Comparison of ENCODE assay signal across 7 mouse cellular contexts in genomic region chr8:104533971-104534778, GRCm38 (mm10). TPM values are rescaled to one million over a fixed set of nuclear protein-coding genes. Genes with fewer than 3 reads are reported as not detected.
DNase-seq lines count a peak whose midpoint lies in the region; ATAC-seq and TF ChIP-seq lines count a peak whose summit lies in the region.

Gene Nae1, minus strand, starts transcription at chr8:104534637.
Gene Car7, plus strand, starts transcription at chr8:104534689.

- peak within 1 kb of the TSS; percentile 95 for H3K4me3 ChIP-seq in embryonic facial prominence, embryonic 10.5 days
- H3K4me3 ChIP-seq in intestine, postnatal 0 days (ENCODE audit: low read depth, low read length): peak within 1 kb of the TSS; percentile 64
- peak within 1 kb of the TSS; percentile 94 for H3K4me3 ChIP-seq in midbrain, embryonic 12.5 days
- peak within 1 kb of the TSS; percentile 97 for H3K4me3 ChIP-seq in small intestine, adult 2 months (ENCODE audit: low read depth, low read length)

- H3K4me1 ChIP-seq in embryonic facial prominence, embryonic 10.5 days: peaks cover 30% of the 10 kb centered on the region
- no peaks in the 10 kb centered on the region for H3K4me1 ChIP-seq in intestine, postnatal 0 days (replicated peaks; ENCODE audit: control insufficient read depth, insufficient read depth, low read length)
- H3K4me1 ChIP-seq in midbrain, embryonic 12.5 days: peaks cover 18% of the 10 kb centered on the region
- H3K4me1 ChIP-seq in small intestine, adult 2 months (ENCODE audit: control insufficient read depth, insufficient read depth, insufficient read length, low read length): no peaks in the 10 kb centered on the region; the same call in 1 of the 2 replicates

- intact Hi-C loops in left cerebral cortex, postnatal 4 days (cut with DNase I): no loop called here

- TF ChIP-seq CTCF in intestine, postnatal 0 days (IDR thresholded peaks at IDR 0.05; ENCODE audit: low read depth): peak; percentile 99
- peak; percentile 96 for TF ChIP-seq CTCF in small intestine, adult 2 months (IDR thresholded peaks at IDR 0.05; ENCODE audit: extremely low read depth, insufficient read length, insufficient replicate concordance, low read depth, low read length)

- WGBS in embryonic facial prominence, embryonic 10.5 days: under 1% methylated on average over 70 of the region's 70 CpGs
- under 1% methylated on average over 68 of the region's 70 CpGs for WGBS in intestine, postnatal 0 days
- under 1% methylated on average over 70 of the region's 70 CpGs for WGBS in midbrain, embryonic 12.5 days
- WGBS in small intestine, adult 2 months: under 1% methylated on average over 70 of the region's 70 CpGs

- peak; percentile 93 for ATAC-seq in intestine, postnatal 0 days
- ATAC-seq in midbrain, embryonic 12.5 days (ENCODE audit: low FRiP score, low read depth): peak; percentile 94

- H3K4me2 ChIP-seq in intestine, postnatal 0 days (replicated peaks; ENCODE audit: low read depth): peak within 1 kb of the TSS; percentile 84
- peak within 1 kb of the TSS; percentile 57 for H3K4me2 ChIP-seq in midbrain, embryonic 12.5 days (replicated peaks)

- TF ChIP-seq POLR2A in small intestine, adult 2 months (IDR thresholded peaks at IDR 0.05; ENCODE audit: low read depth, low read length): peak; percentile 93

- H3K27ac ChIP-seq in embryonic facial prominence, embryonic 10.5 days (replicated peaks): peak within 1 kb of the TSS; percentile 97
- H3K27ac ChIP-seq in intestine, postnatal 0 days (ENCODE audit: low read depth, low read length): peak within 1 kb of the TSS; percentile 80
- peak within 1 kb of the TSS; percentile 87 for H3K27ac ChIP-seq in midbrain, embryonic 12.5 days (replicated peaks)
- H3K27ac ChIP-seq in small intestine, adult 2 months (ENCODE audit: insufficient read depth, low read depth, low read length): peak within 1 kb of the TSS; percentile 84

- H3K9me3 ChIP-seq in embryonic facial prominence, embryonic 10.5 days: no peaks in the 10 kb centered on the region
- H3K9me3 ChIP-seq in intestine, postnatal 0 days (ENCODE audit: control insufficient read depth): no peaks in the 10 kb centered on the region
- no peaks in the 10 kb centered on the region for H3K9me3 ChIP-seq in midbrain, embryonic 12.5 days

- peak within 1 kb of the TSS; percentile 90 for H3K9ac ChIP-seq in intestine, postnatal 0 days (ENCODE audit: low read depth, low read length)
- H3K9ac ChIP-seq in midbrain, embryonic 12.5 days (replicated peaks): peak within 1 kb of the TSS; percentile 95

- peaks cover 34% of the 10 kb centered on the region for H3K27me3 ChIP-seq in embryonic facial prominence, embryonic 10.5 days (replicated peaks; ENCODE audit: low read depth, poor library complexity, severe bottlenecking)
- 0 out of 2 replicates have a peak, but pooled peaks cover 4% of the 10 kb centered on the region for H3K27me3 ChIP-seq in intestine, postnatal 0 days (replicated peaks; ENCODE audit: control insufficient read depth, insufficient read depth, low read length)
- H3K27me3 ChIP-seq in midbrain, embryonic 12.5 days: peaks cover 24% of the 10 kb centered on the region
- no peaks in the 10 kb centered on the region for H3K27me3 ChIP-seq in small intestine, adult 2 months (ENCODE audit: control insufficient read depth, insufficient read depth, low read length)

- DNase-seq in adrenal gland, postnatal 10 days: peak; percentile 97
- peak; percentile 96 for DNase-seq in embryonic facial prominence, embryonic 10.5 days (ENCODE audit: low spot score)
- peak; percentile 34 for DNase-seq in gonadal fat pad, adult 2 months (ENCODE audit: low read depth)
- DNase-seq in left cerebral cortex, postnatal 4 days: peak; percentile 93

- peaks cover 21% of the 10 kb centered on the region for H3K36me3 ChIP-seq in embryonic facial prominence, embryonic 10.5 days (replicated peaks)
- H3K36me3 ChIP-seq in intestine, postnatal 0 days (ENCODE audit: control insufficient read depth, insufficient read depth): peaks cover 8% of the 10 kb centered on the region; the same call in 1 of the 2 replicates
- H3K36me3 ChIP-seq in midbrain, embryonic 12.5 days: peaks cover 14% of the 10 kb centered on the region
- H3K36me3 ChIP-seq in small intestine, adult 2 months (ENCODE audit: control insufficient read depth, insufficient read depth, low read length): peaks cover 9% of the 10 kb centered on the region

RNA-seq across cellular contexts. Expression of gene Nae1, which starts in this region (rescaled TPM):
- total RNA-seq in adrenal gland, postnatal 10 days (2021): 10 to 100 TPM; 30.4 to 35.0 TPM
- polyA plus RNA-seq in embryonic facial prominence, embryonic 10.5 days (2016; fragmentation: Nextera tagmentation; extraction: Ambion mirVana): 124 and 137 TPM in 2 replicates
- polyA plus RNA-seq in gonadal fat pad, adult 2 months (2012; rRNA removed): 20.5 and 23.2 TPM in 2 replicates
- 43.8 and 48.6 TPM in 2 replicates for polyA plus RNA-seq in intestine, postnatal 0 days (2015; fragmentation: Nextera tagmentation; extraction: Ambion mirVana)
- total RNA-seq in left cerebral cortex, postnatal 4 days (2021): 10 to 100 TPM; 57.5 to 62.9 TPM
- 118 and 130 TPM in 2 replicates for polyA plus RNA-seq in midbrain, embryonic 12.5 days (2016; fragmentation: Nextera tagmentation; extraction: Ambion mirVana)
- polyA plus RNA-seq in small intestine, adult 2 months (2012; rRNA removed): 1.4 and 3.0 TPM in 2 replicates

RNA-seq across cellular contexts. Expression of gene Car7, which starts in this region (rescaled TPM):
- 1 to 10 TPM; 3.0 to 3.2 TPM for total RNA-seq in adrenal gland, postnatal 10 days (2021)
- 0.75 and 1.00 TPM in 2 replicates for polyA plus RNA-seq in embryonic facial prominence, embryonic 10.5 days (2016; fragmentation: Nextera tagmentation; extraction: Ambion mirVana)
- polyA plus RNA-seq in gonadal fat pad, adult 2 months (2012; rRNA removed): 17.3 and 17.8 TPM in 2 replicates
- 0.82 and 1.1 TPM in 2 replicates for polyA plus RNA-seq in intestine, postnatal 0 days (2015; fragmentation: Nextera tagmentation; extraction: Ambion mirVana)
- total RNA-seq in left cerebral cortex, postnatal 4 days (2021): 1 to 10 TPM; 3.8 to 4.6 TPM
- polyA plus RNA-seq in midbrain, embryonic 12.5 days (2016; fragmentation: Nextera tagmentation; extraction: Ambion mirVana): 1.5 and 1.6 TPM in 2 replicates
- polyA plus RNA-seq in small intestine, adult 2 months (2012; rRNA removed): 0.98 and 2.1 TPM in 2 replicates

Comparison
In these comparisons a context has a peak if more than half of its experiments do, and no peak if none do; other contexts are left out.
1. Peak in every context shown above with its lines: DNase-seq, ATAC-seq, H3K4me3 ChIP-seq and H3K27ac ChIP-seq.
2. DNase-seq: peak in every context shown above with its lines; median percentile 97 in adrenal gland, postnatal 10 days; 96 in embryonic facial prominence, embryonic 10.5 days; 93 in left cerebral cortex, postnatal 4 days; 34 in gonadal fat pad, adult 2 months.